Mouse (Mus musculus) embryonic facial prominence, embryonic 12.5 days (tissue): ENCODE data around the gene Jaml. TPM values are rescaled to one million over a fixed set of nuclear protein-coding genes. Genes with fewer than 3 reads are reported as not detected.
A peak's percentile ranks its signal among the peaks of the same experiment; 100 is the strongest.

Experiments
- ATAC-seq: fragments of 200-750 bp; cut with Nextera tagmentation; 2 replicates; pipeline ENCODE4 v1.8.0; 2017; ENCODE audit not compliant: insufficient number of reproducible peaks, insufficient read depth, low FRiP score, low TSS enrichment
- H3K27ac ChIP-seq: fragments of 300-500 bp; sonication (generic); 2 replicates; pipeline ENCODE4 v1.5.1; 2016; ENCODE audit warnings: mild to moderate bottlenecking
- H3K27me3 ChIP-seq: fragments of 300-500 bp; sonication (generic); 2 replicates; pipeline ENCODE4 v1.6.1; 2016; ENCODE audit warnings: mild to moderate bottlenecking, moderate library complexity
- H3K36me3 ChIP-seq: fragments of 300-500 bp; sonication (generic); 2 replicates; pipeline ENCODE4 v1.6.1; 2016; ENCODE audit warnings: mild to moderate bottlenecking
- H3K4me1 ChIP-seq: fragments of 300-500 bp; sonication (generic); 2 replicates; pipeline ENCODE4 v1.6.1; 2016
- H3K4me2 ChIP-seq: fragments of 300-500 bp; sonication (generic); replicated peaks from 2 replicates; pipeline ENCODE4 v1.6.1; 2016; ENCODE audit warnings: mild to moderate bottlenecking, moderate library complexity
- H3K4me3 ChIP-seq: fragments of 300-500 bp; sonication (generic); 2 replicates; pipeline ENCODE4 v1.5.1; 2016; ENCODE audit warnings: mild to moderate bottlenecking
- H3K9ac ChIP-seq: fragments of 300-500 bp; sonication (generic); 2 replicates; pipeline ENCODE4 v1.6.1; 2016; ENCODE audit warnings: mild to moderate bottlenecking, moderate library complexity
- H3K9me3 ChIP-seq: fragments of 300-500 bp; sonication (generic); 2 replicates; pipeline ENCODE4 v1.6.1; 2016; ENCODE audit warnings: mild to moderate bottlenecking, moderate library complexity
- WGBS: fragments of 180-500 bp; shearing (Covaris S2); methylation state at CpG from one replicate; pipeline ENCODE4 v1.1.7; 2016; 5-methylcytosine and 5-hydroxymethylcytosine counted together
- polyA plus RNA-seq: library from polyadenylated mRNA; unstranded; fragments of >200 nt; fragmentation: Nextera tagmentation; extraction: Ambion mirVana; gene quantifications from 2 replicates; pipeline ENCODE4 v1.2.1, GENCODE M21; 2016

Jaml gene
- polyA plus RNA-seq, 1 experiment from 2014 or later: 0.38 TPM

- Histone ChIP-seq H3K36me3 (no peaks in the 10 kb centered on the region), H3K9me3 (no peaks in the 10 kb centered on the region), H3K4me3 (no peak overlapping the region), H3K9ac (no peak overlapping the region), H3K27ac (no peak overlapping the region), H3K4me1 (no peaks in the 10 kb centered on the region), H3K27me3 (peaks cover 18% of the 10 kb centered on the region), H3K4me2 (no peak overlapping the region)
- WGBS: 31% methylated on average over 4 of the region's 4 CpGs
- no peak for ATAC-seq
Observed at GRCm38 (mm10) chr9:45048511-45048910, 30.5 kb upstream of the Jaml start.

DNA sequence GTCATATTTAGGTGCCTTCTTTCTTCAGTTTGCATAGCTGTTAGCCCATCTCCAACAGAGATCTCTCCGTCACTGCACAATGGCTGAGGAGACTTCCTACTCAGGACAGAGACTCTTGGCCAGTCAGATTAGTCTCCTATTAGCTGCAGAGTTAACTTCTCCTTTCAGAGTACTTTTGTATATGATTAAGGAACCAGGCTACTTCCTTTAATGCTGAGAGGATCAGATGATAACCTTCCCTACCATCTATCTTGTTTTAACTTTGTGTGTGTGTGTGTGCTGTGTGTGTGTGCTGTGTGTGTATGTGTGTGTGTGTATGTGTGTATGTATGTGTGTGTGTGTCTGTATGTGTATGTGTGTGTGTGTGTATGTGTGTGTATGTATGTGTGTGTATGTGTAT, 29.3 kb upstream of the Jaml start:
- Histone ChIP-seq H3K27ac (no peak overlapping the region), H3K9me3 (no peaks in the 10 kb centered on the region), H3K4me3 (no peak overlapping the region), H3K9ac (no peak overlapping the region; the same call in 1 of the 2 replicates), H3K4me2 (no peak overlapping the region), H3K27me3 (peaks cover 7% of the 10 kb centered on the region; the same call in 1 of the 2 replicates), H3K36me3 (no peaks in the 10 kb centered on the region), H3K4me1 (no peaks in the 10 kb centered on the region)
- WGBS: 89% methylated on average over 1 of the region's 1 CpGs
- ATAC-seq: no peak

- H3K4me1 ChIP-seq: no peaks in the 10 kb centered on the region
- H3K4me3 ChIP-seq: no peak overlapping the region
- no peak overlapping the region for H3K27ac ChIP-seq
- H3K9ac ChIP-seq: no peak overlapping the region
- no peaks in the 10 kb centered on the region for H3K36me3 ChIP-seq
- 90% methylated on average over 2 of the region's 2 CpGs for WGBS
- H3K27me3 ChIP-seq: peaks cover 3% of the 10 kb centered on the region; the same call in 1 of the 2 replicates
- no peaks in the 10 kb centered on the region for H3K9me3 ChIP-seq
- no peak for ATAC-seq
- H3K4me2 ChIP-seq: no peak overlapping the region
Observed at GRCm38 (mm10) chr9:45050301-45050700, 28.7 kb upstream of the Jaml start.

DNA sequence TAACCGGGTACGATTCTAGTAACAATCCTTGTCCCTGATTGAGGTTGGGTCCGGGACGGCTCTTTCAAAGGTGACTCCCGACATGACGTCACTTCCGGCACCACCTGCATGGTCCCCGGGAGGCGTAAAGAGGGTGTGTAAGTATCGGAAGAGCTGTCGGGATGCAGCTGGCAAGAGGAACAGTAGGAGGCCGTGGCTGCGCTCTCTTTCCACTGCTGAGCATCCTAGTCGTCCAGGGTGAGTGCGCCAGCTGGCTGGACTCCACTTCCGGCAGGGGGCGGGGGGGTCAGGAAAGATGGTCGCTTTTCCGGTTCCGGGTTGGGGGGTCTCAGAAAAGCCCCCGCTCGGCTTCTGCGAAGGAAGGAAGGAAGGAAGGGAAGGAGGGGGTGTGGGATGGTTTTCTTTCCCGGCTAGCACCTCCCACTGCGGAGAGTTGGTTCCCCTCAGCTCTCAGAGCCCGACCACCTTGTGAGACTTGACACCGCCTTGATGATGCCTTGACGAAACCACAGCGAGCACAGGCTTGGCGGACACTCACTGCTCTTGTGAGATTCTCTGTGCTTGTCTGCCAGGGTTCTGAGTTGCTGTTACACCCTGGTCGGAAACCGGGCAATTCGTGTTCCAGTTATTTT, 23.8 kb upstream of the Jaml start, which contains the start of gene Mpzl3:
Mpzl3 (plus strand) TSS at position 105 of the 632 bp plus-strand sequence.
- Histone ChIP-seq H3K27ac (peak within 1 kb of the TSS; percentile 94), H3K4me3 (peak within 1 kb of the TSS; percentile 64), H3K9ac (peak within 1 kb of the TSS; percentile 44; the same call in 1 of the 2 replicates), H3K4me2 (peak within 1 kb of the TSS; percentile 58), H3K27me3 (peaks cover 13% of the 10 kb centered on the region; the same call in 1 of the 2 replicates), H3K4me1 (no peaks in the 10 kb centered on the region), H3K9me3 (no peaks in the 10 kb centered on the region), H3K36me3 (no peaks in the 10 kb centered on the region)
- WGBS: under 1% methylated on average over 33 of the region's 33 CpGs
- peak; percentile 88 for ATAC-seq

DNA sequence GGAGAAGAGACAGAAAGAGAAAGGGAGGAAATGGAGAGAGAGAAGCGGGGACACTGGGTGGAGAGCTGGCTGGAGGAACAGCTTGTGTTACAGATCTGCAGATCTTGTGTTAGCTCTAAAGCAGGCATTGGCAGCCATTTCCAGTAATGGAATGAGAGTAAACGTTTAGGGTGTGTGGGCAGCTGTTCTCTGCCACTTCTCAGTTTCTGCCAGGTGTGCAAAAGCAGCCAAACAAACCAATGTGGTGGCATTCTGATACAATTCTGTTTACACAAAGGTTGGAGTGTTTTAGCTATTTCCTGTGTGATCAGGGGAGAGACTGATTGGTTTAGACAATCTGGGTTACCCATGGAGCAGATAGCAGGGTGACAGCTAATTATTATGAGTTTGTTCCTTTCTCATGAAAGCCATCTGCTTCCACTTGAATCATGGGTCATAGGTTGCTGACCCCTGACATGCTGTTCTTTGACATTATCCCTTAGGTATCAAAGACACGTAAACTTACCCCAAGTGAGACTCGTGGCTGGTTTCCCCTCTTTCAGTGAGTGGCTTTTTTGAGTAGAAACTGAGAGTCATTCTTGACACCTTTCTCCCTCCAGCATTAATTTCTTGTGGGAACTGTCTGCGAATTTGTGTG, 20.6 kb upstream of the Jaml start:
- no peaks in the 10 kb centered on the region for H3K9me3 ChIP-seq

DNA sequence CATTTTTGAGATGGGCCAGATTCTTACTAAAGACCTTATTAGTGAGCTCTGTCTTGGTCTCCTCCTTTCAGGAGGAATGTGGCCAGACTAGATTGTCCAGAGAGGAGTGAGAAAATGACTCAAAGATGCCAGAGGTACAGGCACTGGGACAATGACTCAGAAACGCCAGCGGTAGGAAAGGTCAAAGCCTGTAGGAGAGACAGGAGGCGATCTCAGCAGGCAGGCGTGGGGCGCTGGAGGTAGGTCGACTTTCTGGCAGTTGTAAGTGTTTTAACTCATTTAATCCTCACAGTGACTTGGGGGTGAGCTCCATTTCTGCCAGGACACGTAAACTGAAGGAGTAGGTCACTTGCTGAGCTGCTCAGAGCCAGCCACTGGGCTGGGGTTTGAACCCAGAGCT, 18.8 kb upstream of the Jaml start:
- 25% methylated on average over 7 of the region's 7 CpGs for WGBS
- ATAC-seq: no peak
- H3K27me3 ChIP-seq: peaks cover 10% of the 10 kb centered on the region; the same call in 1 of the 2 replicates

More for the DNA sequence above, 20.6 kb upstream of the Jaml start:
- ATAC-seq: no peak
- Histone ChIP-seq H3K27ac (no peak overlapping the region), H3K4me3 (no peak overlapping the region), H3K27me3 (peaks cover 10% of the 10 kb centered on the region; the same call in 1 of the 2 replicates), H3K36me3 (no peaks in the 10 kb centered on the region), H3K4me1 (no peaks in the 10 kb centered on the region), H3K9ac (no peak overlapping the region), H3K4me2 (no peak overlapping the region)
- WGBS: 14% methylated on average over 5 of the region's 5 CpGs

GRCm38 (mm10) chr9:45062677-45063076, 16.3 kb upstream of the Jaml start:
- 74% methylated on average over 3 of the region's 3 CpGs for WGBS
- Histone ChIP-seq H3K9ac (no peak overlapping the region), H3K36me3 (no peaks in the 10 kb centered on the region), H3K4me1 (no peaks in the 10 kb centered on the region), H3K27ac (no peak overlapping the region), H3K4me3 (no peak overlapping the region), H3K4me2 (no peak overlapping the region), H3K9me3 (no peaks in the 10 kb centered on the region), H3K27me3 (peaks cover 5% of the 10 kb centered on the region; the same call in 1 of the 2 replicates)
- no peak for ATAC-seq

More for the DNA sequence above, 18.8 kb upstream of the Jaml start:
- Histone ChIP-seq H3K4me3 (no peak overlapping the region), H3K9ac (no peak overlapping the region), H3K27ac (no peak overlapping the region), H3K9me3 (no peaks in the 10 kb centered on the region), H3K4me2 (no peak overlapping the region), H3K36me3 (no peaks in the 10 kb centered on the region), H3K4me1 (no peaks in the 10 kb centered on the region)

- Histone ChIP-seq H3K36me3 (no peaks in the 10 kb centered on the region), H3K27ac (no peak overlapping the region), H3K27me3 (no peaks in the 10 kb centered on the region), H3K4me3 (no peak overlapping the region), H3K4me2 (no peak overlapping the region), H3K9me3 (no peaks in the 10 kb centered on the region), H3K9ac (no peak overlapping the region), H3K4me1 (no peaks in the 10 kb centered on the region)
- ATAC-seq: no peak
- 69% methylated on average over 6 of the region's 6 CpGs for WGBS
Observed at GRCm38 (mm10) chr9:45064421-45064820, 14.6 kb upstream of the Jaml start.

DNA sequence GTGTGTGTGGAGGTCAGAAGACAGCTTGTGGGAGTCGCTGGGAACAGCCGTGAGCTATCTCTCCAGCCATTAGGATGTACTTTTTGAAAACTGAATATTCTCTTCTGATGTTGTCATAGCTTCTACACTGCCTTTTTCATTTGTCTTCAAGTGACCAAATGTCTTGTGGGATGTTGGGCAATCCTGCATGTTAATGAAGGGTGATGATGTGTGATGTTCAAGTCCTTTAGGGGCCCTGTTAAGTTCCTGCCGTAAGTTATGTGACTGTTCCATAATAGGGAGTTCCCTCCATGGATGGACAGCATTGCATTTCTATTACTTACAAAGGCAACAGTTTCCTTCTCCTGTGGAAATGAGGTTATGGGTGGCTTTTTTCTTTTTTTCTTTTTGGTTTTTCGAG, 12.2 kb upstream of the Jaml start:
- H3K9ac ChIP-seq: no peak overlapping the region
- H3K27ac ChIP-seq: no peak overlapping the region
- H3K27me3 ChIP-seq: no peaks in the 10 kb centered on the region
- no peaks in the 10 kb centered on the region for H3K4me1 ChIP-seq
- no peak overlapping the region for H3K4me2 ChIP-seq
- 89% methylated on average over 4 of the region's 4 CpGs for WGBS
- H3K9me3 ChIP-seq: no peaks in the 10 kb centered on the region
- H3K4me3 ChIP-seq: no peak overlapping the region
- no peak for ATAC-seq
- no peaks in the 10 kb centered on the region for H3K36me3 ChIP-seq

DNA sequence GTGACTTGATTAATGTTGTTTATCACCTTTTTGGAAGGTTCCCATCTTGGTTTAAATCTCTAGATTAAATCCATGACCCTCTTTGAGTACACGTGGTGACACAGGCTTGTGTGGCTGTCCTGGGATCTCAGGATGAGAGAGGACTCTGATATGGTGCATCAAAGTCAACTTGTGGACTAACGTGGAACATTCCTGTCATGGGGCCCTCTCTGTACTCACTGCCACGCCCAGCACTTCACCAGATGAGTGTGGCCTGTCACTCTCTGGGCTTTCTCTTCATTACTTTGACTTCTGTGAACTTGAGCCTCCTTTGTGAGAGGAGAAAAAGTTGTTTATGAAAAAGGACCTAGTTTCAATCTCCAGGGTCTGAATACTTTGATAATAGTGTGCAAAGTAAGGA, 7.2 kb upstream of the Jaml start:
- WGBS: 64% methylated on average over 3 of the region's 3 CpGs
- H3K9me3 ChIP-seq: no peaks in the 10 kb centered on the region
- H3K4me3 ChIP-seq: no peak overlapping the region

DNA sequence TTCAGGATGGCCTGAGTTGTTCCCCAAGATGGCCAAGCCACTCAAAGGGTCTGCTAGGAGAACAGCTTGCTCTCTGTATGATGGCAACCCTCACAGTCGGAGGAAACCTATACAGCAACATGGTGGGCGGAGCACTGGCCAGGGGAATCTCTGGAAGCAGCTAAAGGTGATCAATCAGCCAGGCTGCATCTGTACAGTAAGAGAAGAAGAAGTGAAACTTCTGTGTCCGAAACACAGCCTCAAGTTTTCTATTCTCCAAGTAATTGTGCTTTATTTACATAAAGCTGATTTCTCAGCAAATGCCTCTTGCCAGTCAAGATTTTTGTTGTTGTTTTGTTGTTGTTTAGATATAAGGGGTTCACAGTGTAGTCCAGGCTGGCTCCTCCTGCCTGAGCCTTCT, 1.1 kb upstream of the Jaml start:
- 69% methylated on average over 3 of the region's 3 CpGs for WGBS
- Histone ChIP-seq H3K36me3 (no peaks in the 10 kb centered on the region), H3K4me3 (no peak overlapping the region), H3K9ac (no peak overlapping the region), H3K27ac (no peak overlapping the region), H3K4me2 (no peak overlapping the region), H3K27me3 (no peaks in the 10 kb centered on the region), H3K9me3 (no peaks in the 10 kb centered on the region), H3K4me1 (no peaks in the 10 kb centered on the region)
- ATAC-seq: no peak

More for the DNA sequence above, 7.2 kb upstream of the Jaml start:
- no peaks in the 10 kb centered on the region for H3K27me3 ChIP-seq
- no peak for ATAC-seq
- no peaks in the 10 kb centered on the region for H3K36me3 ChIP-seq
- H3K4me1 ChIP-seq: no peaks in the 10 kb centered on the region
- no peak overlapping the region for H3K4me2 ChIP-seq
- no peak overlapping the region for H3K9ac ChIP-seq
- no peak overlapping the region for H3K27ac ChIP-seq

DNA sequence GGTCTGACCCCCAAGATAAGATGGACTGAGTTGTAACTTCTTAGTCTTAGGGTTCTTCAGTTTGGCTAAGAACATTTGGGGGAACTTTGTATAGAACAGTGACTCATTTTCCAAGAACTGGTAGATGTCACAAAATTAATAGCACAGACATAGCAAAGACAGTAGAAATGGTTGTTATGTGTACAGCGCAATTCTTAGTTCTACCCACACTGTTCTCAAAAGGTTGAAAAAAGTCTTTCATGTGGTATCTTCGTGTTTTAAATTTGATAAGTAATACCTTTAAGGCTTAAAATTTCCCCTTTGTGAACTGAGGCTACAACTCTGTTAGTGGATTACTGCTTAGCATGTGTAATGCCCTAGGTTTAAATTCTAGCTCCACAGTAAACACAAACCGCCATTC, 4.1 kb downstream of the Jaml start:
- Histone ChIP-seq H3K27ac (no peak overlapping the region), H3K4me2 (no peak overlapping the region), H3K9ac (no peak overlapping the region), H3K27me3 (0 out of 2 replicates have a peak, but pooled peaks cover 2% of the 10 kb centered on the region), H3K4me3 (no peak overlapping the region), H3K4me1 (no peaks in the 10 kb centered on the region), H3K9me3 (no peaks in the 10 kb centered on the region), H3K36me3 (no peaks in the 10 kb centered on the region)
- 82% methylated on average over 3 of the region's 3 CpGs for WGBS
- no peak for ATAC-seq
